In genomic region chr12:108267653-108268052, GRCm38 (mm10) we compare ENCODE assay signal across 13 mouse cellular contexts. TPM values are rescaled to one million over a fixed set of nuclear protein-coding genes. Genes with fewer than 3 reads are reported as not detected.
DNase-seq lines count a peak whose midpoint lies in the region; ATAC-seq and TF ChIP-seq lines count a peak whose summit lies in the region.
"Had no signal": no experiment of that assay in that cellular context is flagged by ENCODE, and none has a peak within 500 bp of the region (broad histone marks: within the 10 kb centered on the region; RNA-seq: fewer than 3 reads in every experiment).

No protein-coding gene starts in this region.

- H3K4me2 ChIP-seq in lung, embryonic 16.5 days (ENCODE audit: low read depth, low read length), result no peak overlapping the region
- H3K4me2 ChIP-seq: liver, embryonic 13.5 days had no signal

- H3K27ac ChIP-seq in kidney, adult 2 months (ENCODE audit: insufficient read depth, low read depth, low read length), result peak overlapping the region; percentile 47; the same call in 1 of the 2 replicates
- H3K27ac ChIP-seq in lung, embryonic 16.5 days (ENCODE audit: low read length), result peak overlapping the region; percentile 62
- H3K27ac ChIP-seq: liver, embryonic 13.5 days had no signal

- 72% methylated on average over 7 of the region's 7 CpGs for WGBS in kidney, adult 2 months
- 60% methylated on average over 7 of the region's 7 CpGs for WGBS in lung, embryonic 16.5 days

- TF ChIP-seq CTCF in kidney, adult 2 months (conservative IDR thresholded peaks at IDR 0.05; ENCODE audit: insufficient read depth, insufficient read length, low read depth, low read length), result no peak

- ATAC-seq in lung, embryonic 16.5 days (ENCODE audit: low read depth), result peak; percentile 16; the same call in 1 of the 2 replicates
- no peak for ATAC-seq in inflammation-experienced regulatory T-cells, adult 6 months

- H3K9me3 ChIP-seq in lung, embryonic 16.5 days (ENCODE audit: control insufficient read depth, low read length), result no peaks in the 10 kb centered on the region
- H3K9me3 ChIP-seq: liver, embryonic 13.5 days had no signal

- H3K27me3 ChIP-seq in kidney, adult 2 months (replicated peaks; ENCODE audit: control insufficient read depth, insufficient read depth, low read length), result no peaks in the 10 kb centered on the region
- H3K27me3 ChIP-seq in lung, embryonic 16.5 days (ENCODE audit: control insufficient read depth, insufficient read depth, low read depth, low read length), result no peaks in the 10 kb centered on the region
- H3K27me3 ChIP-seq: CH12.LX had no signal

- no peak for TF ChIP-seq POLR2A in kidney, adult 2 months (IDR thresholded peaks at IDR 0.05; ENCODE audit: low read depth, low read length)

- H3K4me1 ChIP-seq in kidney, adult 2 months (ENCODE audit: control insufficient read depth, insufficient read depth, low read length), result peaks cover 36% of the 10 kb centered on the region
- peaks cover 45% of the 10 kb centered on the region for H3K4me1 ChIP-seq in lung, embryonic 16.5 days (replicated peaks; ENCODE audit: control insufficient read depth, insufficient read depth, low read length)

- H3K36me3 ChIP-seq in kidney, adult 2 months (ENCODE audit: control insufficient read depth, insufficient read depth, low read length), result no peaks in the 10 kb centered on the region
- H3K36me3 ChIP-seq in lung, embryonic 16.5 days (ENCODE audit: control insufficient read depth, insufficient read depth, low read length), result no peaks in the 10 kb centered on the region
- H3K36me3 ChIP-seq: liver, embryonic 13.5 days had no signal

- no peak overlapping the region for H3K4me3 ChIP-seq in kidney, adult 2 months (ENCODE audit: insufficient read depth, low read depth, low read length)
- no peak overlapping the region for H3K4me3 ChIP-seq in lung, embryonic 16.5 days (ENCODE audit: low read length)
- H3K4me3 ChIP-seq: erythroblast, embryonic 14.5 days; liver, embryonic 13.5 days had no signal

- peak; percentile 62 for DNase-seq in kidney, adult 2 months
- DNase-seq in kidney, postnatal 4 days, result no peak
- peak; percentile 19 for DNase-seq in urinary bladder, adult 2 months (ENCODE audit: low spot score)
- no peak for DNase-seq in urinary bladder, adult 18-20 months (ENCODE audit: low spot score in 2 of 2)
- DNase-seq in Muller cell, postnatal 12 days (ENCODE audit: inconsistent ontology term), result no peak
- DNase-seq in spleen, postnatal 10 days (ENCODE audit: low spot score in 2 of 2), result no peak
- DNase-seq: cerebellum, adult 9-10 months; liver, embryonic 13.5 days; right cerebral cortex, postnatal 14 days had no signal

- no peak overlapping the region for H3K9ac ChIP-seq in lung, embryonic 16.5 days (ENCODE audit: low read length)
- H3K9ac ChIP-seq: liver, embryonic 13.5 days had no signal

RNA-seq across cellular contexts. Expression of gene Ccdc85c, which starts 7.6 kb away (rescaled TPM):
- polyA plus RNA-seq in kidney, adult 2 months (2012; rRNA removed), result 15.7 and 19.4 TPM in 2 replicates
- polyA plus RNA-seq in urinary bladder, adult 2 months (2012; rRNA removed), result 14.6 and 23.1 TPM in 2 replicates
- polyA plus RNA-seq in lung, embryonic 16.5 days (2015; fragmentation: Nextera tagmentation; extraction: Ambion mirVana), result 4.6 and 5.5 TPM in 2 replicates
- under 1 TPM; 0.21 to 0.33 (median 0.28) TPM for polyA plus RNA-seq in inflammation-experienced regulatory T-cells, adult 6 months (2017; shearing (Covaris generic))

RNA-seq across cellular contexts. Expression of gene Hhipl1, which starts 38.4 kb away (rescaled TPM):
- 0.31 and 0.42 TPM in 2 replicates for polyA plus RNA-seq in kidney, adult 2 months (2012; rRNA removed)
- 2.9 and 3.2 TPM in 2 replicates for polyA plus RNA-seq in urinary bladder, adult 2 months (2012; rRNA removed)
- 0.88 and 0.91 TPM in 2 replicates for polyA plus RNA-seq in lung, embryonic 16.5 days (2015; fragmentation: Nextera tagmentation; extraction: Ambion mirVana)
- polyA plus RNA-seq in inflammation-experienced regulatory T-cells, adult 6 months (2017; shearing (Covaris generic)), result not detected
- polyA plus RNA-seq: erythroblast, embryonic 14.5 days; liver, embryonic 13.5 days had no signal

Comparison
In these comparisons a context has a peak if more than half of its experiments do, and no peak if none do; other contexts are left out.
1. DNase-seq: peak in kidney, adult 2 months (single experiment) and urinary bladder, adult 2 months (single experiment); none in kidney, postnatal 4 days (0 of 2), urinary bladder, adult 18-20 months (0 of 2), Muller cell, postnatal 12 days (single experiment) and spleen, postnatal 10 days (0 of 2).